Mouse (Mus musculus): ENCODE data around the gene Spata18. TPM values are rescaled to one million over a fixed set of nuclear protein-coding genes. Genes with fewer than 3 reads are reported as not detected.

Gene Spata18
- not detected for polyA plus RNA-seq (2015; fragmentation: Illumina TruSeq; extraction: RNeasy Lipid Tissue Mini Kit (QIAGEN cat#74804); ENCODE audit: insufficient read depth, low replicate concordance)

DNA sequence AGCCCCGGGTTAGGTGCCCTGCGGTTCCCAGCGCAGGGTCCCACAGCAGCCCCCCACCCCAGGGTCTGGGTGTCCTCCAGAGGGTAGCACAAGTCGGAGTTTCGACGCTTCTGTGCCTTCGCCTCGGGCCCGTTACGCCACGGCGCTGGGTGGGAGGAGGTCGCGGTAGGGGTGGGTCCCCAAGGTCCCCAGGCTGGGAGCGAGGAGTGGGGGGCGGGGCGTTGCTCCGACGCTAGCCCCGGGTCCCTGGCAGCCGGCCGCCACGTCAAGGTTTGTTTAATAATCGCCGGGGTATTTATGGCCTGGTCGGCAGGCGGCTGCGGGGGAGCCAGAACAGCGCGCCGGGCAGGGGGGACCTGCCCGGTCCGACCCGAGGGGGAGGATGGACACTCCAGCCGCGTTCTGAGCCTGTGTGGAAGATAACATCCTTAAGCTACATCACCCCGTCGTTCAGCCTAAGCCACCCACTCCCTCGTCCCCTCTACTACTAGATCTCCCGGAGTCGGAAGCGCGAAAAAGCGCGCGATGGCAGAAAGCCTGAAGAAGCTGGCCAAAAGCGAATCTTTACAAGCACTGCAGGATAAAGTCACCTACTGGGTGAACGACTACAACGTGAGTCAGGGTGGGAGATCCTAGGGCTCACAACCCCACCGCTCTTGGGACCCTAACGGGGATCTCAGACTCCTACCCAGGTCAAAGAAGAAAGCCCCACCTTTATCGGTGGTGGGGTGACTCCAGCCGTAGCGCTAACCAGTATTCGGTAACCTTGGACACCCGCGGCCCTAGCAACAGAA lies at the start of gene Spata18:
TSS of gene Spata18 (plus strand) at position 319 of the 794 bp plus-strand sequence.

DNA sequence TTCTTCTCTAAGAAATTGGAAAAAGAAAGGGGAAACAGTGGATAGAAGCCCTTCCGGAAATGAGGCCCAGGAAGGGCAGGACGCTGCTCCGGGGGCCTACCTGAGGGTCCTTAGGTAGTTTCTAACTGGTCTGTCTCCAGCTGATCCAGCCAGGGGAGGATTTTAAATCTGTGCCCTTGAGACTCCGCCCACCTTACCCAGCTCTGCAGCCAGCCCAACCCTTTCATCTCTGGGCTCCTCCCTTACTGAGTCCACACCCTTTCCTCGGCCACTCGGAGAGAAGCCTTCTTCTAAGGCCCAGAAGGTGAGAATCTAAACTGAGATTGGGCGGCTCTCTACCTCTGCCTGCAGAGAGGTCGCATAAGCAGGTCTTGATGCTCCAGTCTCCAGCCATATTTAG lies 18.9 kb upstream of the Spata18 start, which contains the start of gene Lrrc66:
TSS of gene Lrrc66 (minus strand) at position 236 of the 400 bp plus-strand sequence.

DNA sequence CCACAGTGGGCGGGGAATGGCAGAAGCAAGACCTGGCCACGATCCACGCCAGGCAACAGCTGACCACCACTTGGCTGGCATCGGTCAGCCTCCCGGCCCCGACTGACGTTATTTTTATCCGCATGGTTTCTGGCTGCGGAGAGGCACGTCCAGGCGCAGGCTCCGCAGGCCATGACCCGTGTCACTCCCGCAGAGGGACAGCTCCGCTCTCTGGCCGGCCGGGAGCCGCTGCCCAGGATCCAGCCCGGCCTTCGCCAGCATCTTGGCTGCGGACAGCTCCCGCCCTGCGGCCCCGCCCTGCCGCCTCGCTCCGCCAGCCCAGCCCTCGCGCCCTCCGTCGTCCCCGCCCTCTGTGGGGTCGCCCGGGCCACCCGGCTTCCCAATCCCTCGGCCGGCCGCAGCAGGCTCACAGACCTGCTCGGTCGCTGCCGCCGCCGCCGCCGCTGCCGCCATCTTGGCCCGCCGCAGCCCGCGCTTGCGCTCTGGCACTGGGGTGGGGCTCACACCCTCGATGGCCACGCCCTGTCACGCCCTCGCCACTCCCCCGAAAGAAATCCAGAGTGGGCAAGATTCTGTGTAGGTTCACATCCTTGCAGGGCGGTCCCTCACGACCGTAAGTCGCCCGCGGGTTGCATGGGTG lies 3.8 kb upstream of the Spata18 start, which contains the start of gene Sgcb:
TSS of gene Sgcb (minus strand) at position 530 of the 640 bp plus-strand sequence.

Other genes with a start within 250 kb of the Spata18 start
- not detected for gene Cwh43, start 245.3 kb upstream of the Spata18 start, polyA plus RNA-seq (2015; fragmentation: Illumina TruSeq; extraction: RNeasy Lipid Tissue Mini Kit (QIAGEN cat#74804); ENCODE audit: insufficient read depth, low replicate concordance)
- 12.9 TPM for gene Dcun1d4, start 170.4 kb upstream of the Spata18 start, polyA plus RNA-seq (2015; fragmentation: Illumina TruSeq; extraction: RNeasy Lipid Tissue Mini Kit (QIAGEN cat#74804); ENCODE audit: insufficient read depth, low replicate concordance)
- gene Lrrc66, start 18.9 kb upstream of the Spata18 start, polyA plus RNA-seq (2015; fragmentation: Illumina TruSeq; extraction: RNeasy Lipid Tissue Mini Kit (QIAGEN cat#74804); ENCODE audit: insufficient read depth, low replicate concordance): 0.10 TPM
- 12.7 TPM for gene Sgcb, start 3.6 kb upstream of the Spata18 start, polyA plus RNA-seq (2015; fragmentation: Illumina TruSeq; extraction: RNeasy Lipid Tissue Mini Kit (QIAGEN cat#74804); ENCODE audit: insufficient read depth, low replicate concordance)